Mouse (Mus musculus) heart, adult 2 months (tissue): ENCODE measurements at regions not wholly inside any gene's neighbourhood (a gene's known extent, or its start where the extent isn't known, plus 50 kb on each side); places are given as distances from the start of the nearest gene placed in this dataset.

Source experiments
- CTCF ChIP-seq: fragments of 200-600 bp; IDR thresholded peaks from 2 replicates; pipeline ENCODE4 v1.8.1; 2022; ENCODE audit warnings: antibody characterized with exemption, mild to moderate bottlenecking, moderate library complexity
- EP300 ChIP-seq: fragments of 200-500 bp; IDR thresholded peaks from 2 replicates; pipeline ENCODE4 v1.6.1; 2011; ENCODE audit warnings: low read depth, low read length, control low read depth; ENCODE audit not compliant: insufficient read depth
- POLR2A ChIP-seq: fragments of 200-500 bp; IDR thresholded peaks from 2 replicates; pipeline ENCODE4 v1.6.1; 2011; ENCODE audit warnings: mild to moderate bottlenecking, low read depth, low read length, control low read depth; ENCODE audit not compliant: insufficient read depth

GRCm38 (mm10) chr13:97333801-97334534 is 93.1 kb downstream of the Enc1 start:
- TF ChIP-seq CTCF (no peak), EP300 (no peak), POLR2A (no peak)
